Mouse (Mus musculus) intestine, embryonic 16.5 days (tissue): ENCODE measurements around the gene Exd1. TPM values are rescaled to one million over a fixed set of nuclear protein-coding genes. Genes with fewer than 3 reads are reported as not detected.

Experiments
- ATAC-seq: fragments of 200-750 bp; cut with Nextera tagmentation; 2 replicates; pipeline ENCODE4 v1.8.0; 2017; ENCODE audit warnings: moderate TSS enrichment, moderate library complexity
- H3K27ac ChIP-seq: fragments of 300-500 bp; sonication (generic); 2 replicates; pipeline ENCODE4 v1.5.1; 2014; ENCODE audit warnings: mild to moderate bottlenecking, low read length
- H3K27me3 ChIP-seq: fragments of 300-500 bp; sonication (generic); replicated peaks from 2 replicates; pipeline ENCODE4 v1.6.1; 2014; ENCODE audit warnings: low read length, control low read depth, mixed read lengths; ENCODE audit not compliant: control insufficient read depth, insufficient read depth
- H3K36me3 ChIP-seq: fragments of 300-500 bp; sonication (generic); 2 replicates; pipeline ENCODE4 v1.6.1; 2014; ENCODE audit warnings: low read length, control low read depth; ENCODE audit not compliant: control insufficient read depth, insufficient read depth
- H3K4me1 ChIP-seq: fragments of 300-500 bp; sonication (generic); 2 replicates; pipeline ENCODE4 v1.6.1; 2014; ENCODE audit warnings: low read length, control low read depth, mixed read lengths; ENCODE audit not compliant: control insufficient read depth, insufficient read depth
- H3K4me2 ChIP-seq: fragments of 300-500 bp; sonication (generic); 2 replicates; pipeline ENCODE4 v1.6.1; 2014; ENCODE audit warnings: low read depth, low read length, control low read depth
- H3K4me3 ChIP-seq: fragments of 300-500 bp; sonication (generic); 2 replicates; pipeline ENCODE4 v1.5.1; 2014; ENCODE audit warnings: mild to moderate bottlenecking, low read length
- H3K9ac ChIP-seq: fragments of 300-500 bp; sonication (generic); 2 replicates; pipeline ENCODE4 v1.6.1; 2014; ENCODE audit warnings: low read depth, low read length
- H3K9me3 ChIP-seq: fragments of 300-500 bp; sonication (generic); 2 replicates; pipeline ENCODE4 v1.6.1; 2016; ENCODE audit warnings: low read length, control low read depth; ENCODE audit not compliant: control insufficient read depth
- WGBS: fragments of 180-500 bp; shearing (Covaris S2); extraction: QIAGEN DNeasy Blood & Tissue Kit; methylation state at CpG from one replicate; pipeline ENCODE4 v1.1.7; 2014; 5-methylcytosine and 5-hydroxymethylcytosine counted together
- polyA plus RNA-seq: library from polyadenylated mRNA; unstranded; fragments of >200 nt; fragmentation: Nextera tagmentation; extraction: Ambion mirVana; gene quantifications from 2 replicates; pipeline ENCODE4 v1.2.1, GENCODE M21; 2015

The Exd1 gene
- polyA plus RNA-seq, 1 experiment from 2014 or later: 0.39 TPM

- no peak overlapping the region for H3K9ac ChIP-seq
- no peak overlapping the region for H3K4me2 ChIP-seq
- peak; percentile 57 for ATAC-seq
- H3K4me3 ChIP-seq: no peak overlapping the region
- no peaks in the 10 kb centered on the region for H3K9me3 ChIP-seq
- peak overlapping the region; percentile 61; the same call in 1 of the 2 replicates for H3K27ac ChIP-seq
- no peaks in the 10 kb centered on the region for H3K4me1 ChIP-seq
- no peaks in the 10 kb centered on the region for H3K27me3 ChIP-seq
- H3K36me3 ChIP-seq: no peaks in the 10 kb centered on the region
- WGBS: 72% methylated on average over 1 of the region's 1 CpGs
Measured at GRCm38 (mm10) chr2:119482307-119482706, 65.1 kb downstream of the Exd1 start.

DNA sequence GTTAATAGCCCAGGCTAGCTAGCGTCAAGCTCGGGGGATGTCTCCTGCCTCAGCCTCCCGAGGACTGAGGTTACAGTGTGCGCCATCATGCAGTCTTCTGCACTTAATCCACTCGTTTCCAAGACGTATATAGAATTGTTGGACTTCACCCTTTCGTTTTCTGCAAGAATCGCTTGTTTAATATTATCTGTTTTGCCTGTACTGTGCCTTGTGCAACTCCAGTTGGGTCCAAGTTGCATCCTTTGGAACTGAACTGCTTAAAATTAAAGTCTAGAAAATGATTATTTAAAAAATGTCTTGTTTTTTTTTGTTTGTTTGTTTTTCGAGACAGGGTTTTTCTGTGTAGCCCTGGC is 69.1 kb downstream of the Exd1 start:
- H3K4me1 ChIP-seq: peaks cover 9% of the 10 kb centered on the region; the same call in 1 of the 2 replicates
- H3K9ac ChIP-seq: peak overlapping the region; percentile 99
- peak overlapping the region; percentile 93 for H3K4me3 ChIP-seq
- H3K27ac ChIP-seq: peak overlapping the region; percentile 98
- peak overlapping the region; percentile 55 for H3K4me2 ChIP-seq
- ATAC-seq: no peak; the same call in 1 of the 2 replicates
- no peaks in the 10 kb centered on the region for H3K9me3 ChIP-seq
- no peaks in the 10 kb centered on the region for H3K27me3 ChIP-seq
- 8% methylated on average over 9 of the region's 9 CpGs for WGBS
- H3K36me3 ChIP-seq: no peaks in the 10 kb centered on the region

DNA sequence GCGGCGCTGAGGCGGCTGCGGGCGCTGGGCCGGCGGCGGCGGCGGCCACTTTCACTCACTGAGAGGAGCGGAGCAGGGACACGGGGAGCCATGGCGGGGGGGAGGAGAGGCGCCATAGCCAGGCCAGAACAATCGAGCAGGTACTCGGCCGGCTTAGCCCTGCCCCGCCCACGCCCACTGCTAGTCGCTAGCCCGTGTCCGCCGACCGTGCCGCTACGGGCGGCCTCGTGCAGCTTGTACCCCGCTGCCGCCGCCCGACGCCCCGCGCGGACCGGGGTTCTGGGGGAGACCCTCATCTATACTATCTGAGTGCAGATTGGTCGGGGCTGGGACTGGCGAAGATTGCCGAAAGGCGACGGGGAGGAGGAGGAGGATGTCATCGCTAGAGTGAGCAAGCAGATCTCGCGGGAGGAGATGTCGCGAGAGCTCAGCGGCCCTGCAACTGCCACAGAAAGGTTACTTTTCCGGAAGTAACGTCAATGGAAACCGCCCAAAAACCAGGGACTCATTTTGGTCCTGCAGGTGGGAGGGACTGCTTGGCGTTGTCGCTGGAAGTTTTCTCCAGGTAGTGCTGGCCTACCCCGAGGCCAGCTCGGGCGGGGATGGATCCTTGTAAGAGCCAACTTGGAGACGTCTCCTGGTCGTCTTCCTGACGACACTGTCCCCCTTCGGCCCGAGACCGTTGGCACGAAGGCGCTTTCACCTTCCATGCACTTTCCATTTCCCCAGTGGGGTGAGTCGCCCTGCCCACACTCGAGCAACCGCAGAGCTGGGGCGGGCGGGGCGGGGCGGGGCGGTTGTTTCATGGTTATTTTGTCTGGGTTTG is 69.6 kb downstream of the Exd1 start, which contains the start of gene Ino80:
Gene Ino80 (minus strand): TSS at position 117 of the 826 bp plus-strand sequence.
- ATAC-seq: peak; percentile 93
- Histone ChIP-seq H3K27ac (peak within 1 kb of the TSS; percentile 99), H3K4me1 (peaks cover 9% of the 10 kb centered on the region; the same call in 1 of the 2 replicates), H3K27me3 (no peaks in the 10 kb centered on the region), H3K4me2 (peak within 1 kb of the TSS; percentile 72), H3K9ac (peak within 1 kb of the TSS; percentile 99), H3K9me3 (no peaks in the 10 kb centered on the region), H3K4me3 (peak within 1 kb of the TSS; percentile 93), H3K36me3 (no peaks in the 10 kb centered on the region)
- under 1% methylated on average over 72 of the region's 72 CpGs for WGBS

- peak; percentile 62 for ATAC-seq
- peak overlapping the region; percentile 72 for H3K4me2 ChIP-seq
- H3K4me3 ChIP-seq: peak overlapping the region; percentile 93
- H3K27me3 ChIP-seq: no peaks in the 10 kb centered on the region
- peak overlapping the region; percentile 99 for H3K27ac ChIP-seq
- H3K4me1 ChIP-seq: peaks cover 9% of the 10 kb centered on the region; the same call in 1 of the 2 replicates
- peak overlapping the region; percentile 99 for H3K9ac ChIP-seq
- H3K9me3 ChIP-seq: no peaks in the 10 kb centered on the region
- WGBS: 1% methylated on average over 42 of the region's 44 CpGs
- no peaks in the 10 kb centered on the region for H3K36me3 ChIP-seq
Measured at GRCm38 (mm10) chr2:119476621-119477391, 70.6 kb downstream of the Exd1 start.

DNA sequence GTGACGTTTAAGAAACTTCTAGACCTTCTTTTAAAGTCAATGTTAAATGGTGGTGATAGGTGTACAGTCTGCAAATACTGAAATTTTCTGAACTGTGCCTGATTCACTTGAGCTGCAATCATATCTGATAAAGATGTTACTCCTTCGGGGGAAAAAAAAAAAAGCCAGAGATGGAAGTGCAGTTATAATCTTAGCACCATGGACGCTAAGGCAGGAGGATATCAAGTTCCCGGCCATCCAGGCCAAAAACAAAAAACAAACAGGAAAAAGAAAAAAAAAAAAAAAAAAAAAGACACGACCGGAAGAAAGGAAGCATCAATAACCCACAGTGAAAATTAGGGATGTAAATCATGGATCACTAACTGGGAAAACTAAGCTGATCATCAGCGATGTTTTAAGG is 71.3 kb downstream of the Exd1 start:
- Histone ChIP-seq H3K4me3 (peak overlapping the region; percentile 93), H3K27me3 (no peaks in the 10 kb centered on the region), H3K36me3 (no peaks in the 10 kb centered on the region), H3K9me3 (no peaks in the 10 kb centered on the region), H3K27ac (peak overlapping the region; percentile 99; the same call in 1 of the 2 replicates), H3K4me2 (peak overlapping the region; percentile 72), H3K4me1 (peaks cover 9% of the 10 kb centered on the region; the same call in 1 of the 2 replicates), H3K9ac (peak overlapping the region; percentile 99)
- ATAC-seq: no peak
- 12% methylated on average over 7 of the region's 7 CpGs for WGBS

Other genes with a start within 250 kb of the Exd1 start
- gene Dll4, start 221.8 kb downstream of the Exd1 start, polyA plus RNA-seq: 8.4 and 8.7 TPM in 2 replicates
- gene Chac1, start 196.4 kb downstream of the Exd1 start, polyA plus RNA-seq: 2.7 and 6.0 TPM in 2 replicates
- 3.2 and 3.4 TPM in 2 replicates for gene Ino80, start 69.9 kb downstream of the Exd1 start, polyA plus RNA-seq
- gene Chp1, start 70 bp upstream of the Exd1 start, polyA plus RNA-seq: 56.7 and 60.6 TPM in 2 replicates
- gene Nusap1, start 70.7 kb upstream of the Exd1 start, polyA plus RNA-seq: 50.5 and 57.1 TPM in 2 replicates
- 18.2 and 23.6 TPM in 2 replicates for gene Oip5, start 70.8 kb upstream of the Exd1 start, polyA plus RNA-seq
- 47.9 and 56.0 TPM in 2 replicates for gene Ndufaf1, start 115.2 kb upstream of the Exd1 start, polyA plus RNA-seq
- 23.8 and 29.6 TPM in 2 replicates for gene Rtf1, start 127.4 kb upstream of the Exd1 start, polyA plus RNA-seq
- 7.5 and 7.9 TPM in 2 replicates for gene Itpka, start 194.7 kb upstream of the Exd1 start, polyA plus RNA-seq
- gene Ltk, start 212.8 kb upstream of the Exd1 start, polyA plus RNA-seq: 0.86 and 1.1 TPM in 2 replicates
- 22.9 and 23.8 TPM in 2 replicates for gene Rpap1, start 239.9 kb upstream of the Exd1 start, polyA plus RNA-seq